Mouse (Mus musculus) erythroblast, adult 5-6 weeks (primary cell): ENCODE measurements around the gene Gramd1b. TPM values are rescaled to one million over a fixed set of nuclear protein-coding genes. Genes with fewer than 3 reads are reported as not detected.

ENCODE experiments used
- ATAC-seq: replicated peaks from 2 replicates; pipeline ENCODE4 v1.8.0; 2016; ENCODE audit warnings: moderate number of reproducible peaks, mild to moderate bottlenecking, moderate TSS enrichment, inconsistent platforms; ENCODE audit not compliant: poor library complexity, low FRiP score, severe bottlenecking
- total RNA-seq, 2 experiments: library from RNA; stranded (forward) in 1 of 2; stranded (reverse) in 1 of 2; fragments of 150-400 nt in 1 of 2; fragments of 200-764, 138-1000 nt in 1 of 2; gene quantifications; 2 replicates each; pipeline versions ENCODE4 v1.2.3 to v1.2.4; 2015 to 2017; ENCODE audit warnings: low replicate concordance in 2 of 2

Gramd1b gene
- total RNA-seq, 2 experiments from 2014 or later = 5.5 to 22.1 TPM

DNA sequence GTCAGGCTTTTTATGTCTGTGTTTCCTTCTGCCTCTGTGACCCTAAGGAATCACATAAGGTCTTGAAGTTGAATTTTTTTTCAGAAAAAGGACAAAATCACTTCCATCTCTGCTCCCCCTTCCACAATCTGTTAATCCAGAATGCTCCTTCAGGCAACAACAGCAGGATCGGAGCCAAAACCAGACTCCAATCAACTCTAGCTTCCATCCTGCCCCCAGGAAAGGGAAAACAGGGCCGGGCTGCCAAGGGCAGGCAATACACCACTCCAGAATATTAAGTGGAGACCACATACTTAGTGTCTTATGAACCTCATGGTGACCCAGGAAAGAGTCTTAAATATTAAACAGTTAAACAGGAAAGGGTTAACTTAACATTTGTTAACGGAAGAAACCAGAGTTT, 148.7 kb downstream of the Gramd1b start:
- ATAC-seq = no peak

DNA sequence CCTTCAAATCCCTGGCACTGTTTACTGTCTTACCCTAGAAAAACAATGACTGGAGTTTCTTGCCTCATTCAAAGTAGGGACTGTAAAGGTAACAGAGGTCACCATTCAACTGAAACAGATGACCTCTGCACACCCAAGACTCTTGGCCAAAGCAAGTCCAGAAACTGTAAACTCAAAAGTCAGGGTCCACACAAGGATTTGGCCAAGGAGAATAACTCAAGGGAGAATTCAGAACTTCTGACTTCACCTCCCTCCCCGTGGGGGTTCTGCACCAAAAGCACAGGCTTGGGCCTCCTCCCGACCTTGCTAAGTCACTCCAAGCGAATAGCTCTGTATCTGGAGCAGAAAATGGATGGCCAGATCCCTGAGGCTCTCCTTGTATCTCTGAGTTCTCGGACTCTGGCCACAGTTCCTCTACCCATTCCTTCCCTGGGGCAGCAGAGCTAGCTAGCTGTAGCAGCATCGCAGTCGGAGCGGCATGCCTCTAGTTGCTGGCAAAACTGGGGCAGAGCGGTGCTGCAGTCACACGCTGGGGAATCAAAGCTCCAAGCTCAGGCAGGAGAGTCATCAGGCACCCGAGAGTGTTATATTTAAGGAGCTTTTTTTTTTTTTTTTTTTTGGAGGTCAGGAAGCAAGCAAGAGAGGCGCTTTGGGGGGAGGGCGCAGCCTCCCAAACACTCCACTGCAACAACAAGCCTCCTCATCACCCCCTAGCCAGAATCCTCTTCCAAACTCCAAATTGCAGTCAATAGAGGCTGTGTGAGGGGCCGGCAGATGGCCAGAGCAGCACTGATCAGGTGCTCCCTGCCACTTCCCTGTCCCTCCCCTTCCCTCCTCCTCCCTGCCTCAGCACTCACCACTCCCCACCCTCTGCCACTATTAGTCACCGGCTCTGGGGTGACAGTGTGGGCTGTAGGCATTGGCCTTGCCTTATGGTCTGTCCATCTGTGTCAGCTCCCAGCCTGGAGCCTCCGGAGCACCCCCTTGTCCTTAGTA, 149.5 kb downstream of the Gramd1b start:
- no peak for ATAC-seq

DNA sequence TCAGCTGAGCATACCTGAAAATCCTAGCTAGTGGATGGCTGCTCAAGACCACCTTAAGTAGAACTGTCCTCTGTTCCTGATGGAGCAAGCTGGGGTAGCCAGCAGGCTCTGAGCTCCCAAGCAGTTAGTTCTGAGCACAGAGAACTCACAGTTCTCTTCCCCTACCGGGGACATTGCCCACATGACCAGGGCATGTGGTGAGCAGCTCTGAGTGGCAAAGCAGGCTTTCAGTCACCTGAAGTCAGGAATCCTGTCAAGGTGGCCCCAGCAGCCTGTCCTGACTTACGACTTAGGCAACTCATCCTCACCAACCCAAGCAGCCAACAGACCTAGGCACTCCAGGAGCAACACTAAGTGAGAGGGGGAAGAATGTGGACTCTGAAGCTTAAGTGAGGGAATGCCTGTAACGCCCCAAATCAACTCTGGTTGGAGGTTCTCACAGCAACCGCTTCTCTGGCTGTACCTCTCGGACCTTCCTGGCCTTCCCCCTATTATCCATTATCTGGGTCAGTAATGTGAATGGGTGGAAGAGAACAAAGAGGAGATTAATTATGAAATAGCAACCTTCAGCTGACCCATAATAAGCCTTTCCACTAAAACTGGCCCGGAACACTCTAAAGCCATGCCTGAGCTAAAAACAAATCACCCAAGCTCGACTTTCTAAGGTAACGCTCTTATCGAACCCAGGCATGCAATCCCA, 154.3 kb downstream of the Gramd1b start:
- ATAC-seq = no peak

DNA sequence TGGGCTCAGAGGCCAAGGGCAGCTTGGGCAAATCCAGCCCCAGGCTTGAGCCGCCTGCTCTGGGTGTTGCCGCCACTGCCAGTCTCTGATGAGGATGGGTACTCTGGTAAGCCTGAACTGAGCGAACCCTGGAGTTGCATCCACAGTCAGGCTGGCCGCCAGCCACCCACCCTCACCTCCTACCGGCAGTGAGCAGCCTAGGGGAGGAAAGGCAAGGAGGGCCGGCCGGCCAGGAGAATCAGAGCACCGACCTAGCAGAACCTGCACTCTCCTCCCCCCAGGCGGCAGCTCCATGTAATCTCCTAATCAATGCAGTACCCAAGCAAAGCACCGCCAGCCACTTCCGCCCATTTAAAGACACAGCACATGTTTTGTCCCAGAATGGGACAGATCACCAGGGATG, 155.0 kb downstream of the Gramd1b start:
- ATAC-seq = no peak

DNA sequence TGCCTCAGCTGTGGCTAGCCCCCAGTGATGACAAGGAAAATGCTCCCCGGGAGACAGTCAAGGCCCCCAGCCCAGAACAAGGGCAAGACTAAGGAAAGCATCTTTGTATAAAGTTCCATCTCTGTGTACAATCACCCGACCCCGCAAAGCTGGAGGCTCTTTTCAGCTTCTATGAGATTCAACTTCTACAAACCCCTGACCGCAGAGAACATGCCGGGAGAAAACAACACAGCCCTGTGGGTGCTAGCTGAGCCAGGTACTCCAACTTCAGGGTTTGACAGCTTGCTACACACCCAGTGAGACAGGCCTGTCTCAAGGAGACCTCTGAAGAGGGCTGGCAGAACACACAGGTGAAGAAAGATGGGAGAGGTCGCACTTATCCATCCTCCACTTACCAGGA, 155.7 kb downstream of the Gramd1b start:
- no peak for ATAC-seq

DNA sequence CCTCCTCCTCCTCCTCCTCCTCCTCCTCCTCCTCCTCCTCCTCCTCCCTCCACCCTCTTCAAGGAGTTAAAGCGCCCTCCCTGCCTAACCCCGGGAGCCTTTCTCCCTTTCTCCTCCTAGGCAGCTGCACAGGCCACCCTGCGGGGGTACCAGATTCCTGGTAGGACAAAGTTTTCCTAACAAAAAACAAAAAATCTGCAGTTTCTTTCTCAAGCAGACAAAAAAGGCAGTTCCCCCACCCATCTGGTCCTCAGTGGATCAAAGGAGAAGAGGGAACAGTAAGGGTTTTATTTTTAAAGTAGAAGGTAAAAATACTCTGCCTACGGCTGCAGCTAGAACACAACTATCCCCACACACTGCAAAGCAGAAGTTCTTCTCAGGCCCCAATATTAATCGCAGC, 156.2 kb downstream of the Gramd1b start:
- ATAC-seq = no peak

DNA sequence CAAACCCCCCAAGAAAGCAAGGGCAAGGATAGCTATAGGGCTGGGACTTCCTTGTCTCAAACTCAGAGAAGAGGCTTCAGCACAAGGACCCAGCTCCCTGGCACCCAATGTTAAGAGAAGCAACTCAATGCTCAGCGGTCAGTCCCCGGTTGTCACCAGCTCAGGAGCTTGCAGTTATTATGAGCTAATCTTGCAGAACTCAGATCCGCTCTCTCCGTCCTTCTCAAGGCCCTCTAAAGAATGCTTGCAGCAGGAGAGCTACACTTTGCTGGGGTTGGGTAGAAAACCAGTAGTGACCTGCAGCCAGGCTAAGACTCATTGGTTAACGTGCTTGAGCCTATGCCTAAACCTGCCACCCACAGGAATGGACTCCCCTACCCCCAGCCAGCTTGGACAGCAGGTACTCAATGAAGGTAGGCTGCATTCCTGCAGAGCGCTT, 156.6 kb downstream of the Gramd1b start:
- ATAC-seq = no peak

DNA sequence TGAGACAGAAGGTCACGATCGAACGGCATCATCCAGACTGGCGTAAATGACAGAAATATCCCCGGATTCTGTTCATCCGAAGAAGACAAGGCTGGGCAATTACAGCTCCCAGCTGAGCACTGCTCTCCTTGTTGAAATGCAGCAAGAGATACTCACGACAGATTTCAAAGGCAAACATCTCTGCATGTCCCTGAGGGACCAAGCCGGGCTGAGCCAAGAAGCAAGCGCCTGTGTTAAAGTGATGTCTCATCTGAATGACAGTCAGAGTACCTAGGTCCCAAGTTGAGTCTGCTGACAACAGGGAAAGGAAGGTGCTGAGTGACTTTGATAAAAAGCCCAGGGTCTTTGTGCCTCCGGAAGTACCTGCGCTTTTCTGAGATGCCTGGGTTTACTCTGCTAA, 157.1 kb downstream of the Gramd1b start:
- no peak for ATAC-seq

DNA sequence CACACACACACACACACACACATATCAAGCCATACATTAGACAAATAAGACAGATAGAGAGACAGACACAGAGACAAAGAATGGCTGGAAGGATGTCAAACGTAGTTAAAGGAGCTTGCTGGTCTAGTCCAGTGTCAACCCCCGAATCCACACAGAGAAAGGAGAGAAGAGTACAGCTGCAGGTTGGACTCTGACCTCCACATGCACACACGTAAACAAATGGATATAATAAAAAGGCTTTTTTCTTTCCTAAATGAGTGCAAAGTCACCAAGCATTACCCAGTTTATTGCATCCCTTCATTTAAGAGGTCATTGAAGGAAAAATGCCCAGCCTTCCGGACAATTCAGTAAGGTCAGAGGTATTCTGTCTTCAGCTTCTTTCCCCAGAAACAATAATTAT, 161.0 kb downstream of the Gramd1b start:
- no peak for ATAC-seq

DNA sequence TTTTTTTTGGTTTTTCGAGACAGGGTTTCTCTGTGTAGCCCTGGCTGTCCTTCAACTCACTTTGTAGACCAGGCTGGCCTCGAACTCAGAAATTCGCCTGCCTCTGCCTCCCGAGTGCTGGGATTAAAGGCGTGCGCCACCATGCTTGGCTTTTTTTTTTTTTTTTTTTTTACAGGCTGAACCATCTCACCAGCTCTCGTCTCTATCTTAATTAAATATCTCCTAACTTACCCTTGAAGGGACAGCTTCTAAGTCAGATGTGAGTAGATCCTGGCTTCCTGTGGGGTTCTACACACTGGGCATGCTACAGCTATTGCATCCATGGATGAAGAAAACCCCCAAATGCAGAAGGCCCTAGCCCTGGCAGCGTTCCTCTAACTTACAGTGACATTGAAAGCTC, 164.4 kb downstream of the Gramd1b start:
- ATAC-seq = no peak

DNA sequence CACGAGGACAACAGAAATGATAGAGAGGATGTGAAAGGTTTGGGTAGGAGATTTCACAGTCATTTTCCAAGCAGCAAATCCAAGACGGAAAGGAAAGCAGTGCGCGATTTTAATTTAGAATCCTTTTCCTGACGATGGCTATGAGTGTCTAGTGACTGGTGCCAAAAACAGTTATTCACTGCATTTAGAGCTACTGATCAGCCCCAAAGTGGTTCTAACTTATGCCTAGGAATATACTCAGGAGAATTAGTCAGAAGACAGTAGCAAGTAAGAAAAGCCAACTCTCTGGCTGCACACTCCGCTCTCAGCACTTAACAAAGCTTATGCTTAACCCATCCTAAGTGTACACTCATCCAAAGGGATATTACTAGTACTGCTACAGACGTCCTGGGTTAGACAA, 166.9 kb downstream of the Gramd1b start:
- ATAC-seq = no peak

DNA sequence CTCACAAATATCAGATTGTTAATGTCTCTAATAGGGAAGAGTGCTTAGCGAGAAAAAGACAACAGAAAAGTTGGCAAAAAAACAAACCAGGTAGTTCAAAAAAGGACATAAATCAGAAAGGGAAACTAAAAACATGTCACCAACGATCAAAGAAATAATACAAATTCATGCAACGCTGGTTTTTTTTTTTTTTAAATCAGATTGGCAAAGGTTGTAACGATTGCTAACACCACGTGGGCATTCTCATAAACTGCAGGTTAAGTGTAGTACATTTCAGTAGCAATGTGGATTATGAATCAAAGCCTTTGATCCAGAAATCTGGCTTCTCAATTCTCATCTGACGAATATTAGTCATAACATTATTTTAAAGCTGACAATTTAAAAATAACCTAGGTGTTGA, 169.2 kb downstream of the Gramd1b start:
- ATAC-seq = no peak

DNA sequence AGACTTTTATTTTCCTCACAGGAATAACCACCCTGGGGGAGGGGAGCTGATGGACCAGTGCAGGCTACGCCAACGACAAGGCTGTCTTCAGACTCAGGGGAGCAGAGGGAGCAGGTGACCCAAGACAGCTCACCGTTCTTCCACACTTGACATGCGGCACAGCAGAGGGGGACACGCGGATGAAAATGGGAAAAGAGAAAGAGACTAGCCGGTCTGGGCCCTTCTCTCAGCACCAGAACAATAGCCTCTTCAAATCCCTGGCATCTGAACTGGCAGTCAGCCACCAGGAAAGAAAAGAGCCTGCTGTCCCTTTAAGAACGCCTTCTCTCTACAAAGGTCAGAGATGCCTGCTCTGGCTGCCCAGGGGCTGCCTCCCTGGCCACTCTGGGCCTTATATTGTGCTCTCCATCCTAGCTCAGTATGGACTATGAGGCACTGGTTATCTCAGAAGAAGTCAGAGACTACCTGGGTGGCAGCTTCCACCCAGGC, 172.7 kb downstream of the Gramd1b start:
- ATAC-seq = no peak

DNA sequence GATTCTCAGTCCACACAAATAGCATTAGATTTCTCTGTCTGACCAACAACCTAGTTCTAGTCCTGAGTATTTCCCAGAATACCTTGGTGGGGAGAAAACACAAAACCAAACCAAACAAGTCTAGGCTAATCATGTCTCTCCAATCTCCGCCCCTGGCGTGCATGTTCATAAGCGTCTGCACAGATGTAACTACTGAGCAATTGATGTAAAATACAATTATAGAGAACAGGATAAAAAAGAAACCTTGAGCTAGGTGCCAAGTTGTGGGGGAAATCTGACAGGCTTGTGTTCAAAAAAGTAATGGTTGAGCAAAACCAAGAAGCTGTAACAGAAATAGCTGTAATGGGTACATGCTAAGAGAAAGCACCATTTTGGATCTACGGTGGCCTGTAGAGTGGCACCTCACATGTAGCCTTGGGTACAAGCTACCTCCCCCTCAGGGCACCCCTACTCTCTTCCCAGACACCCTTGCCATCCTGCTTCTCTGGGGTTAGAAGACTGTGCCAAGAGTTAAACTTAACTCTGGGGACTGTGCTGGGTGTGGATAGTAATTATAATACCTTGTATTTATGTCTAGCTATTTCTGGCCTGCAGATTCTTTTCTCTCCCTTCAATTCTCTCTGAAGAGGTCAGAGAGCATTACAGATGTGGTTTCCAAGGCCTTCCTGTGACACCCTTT, 174.3 kb downstream of the Gramd1b start:
- ATAC-seq = no peak

DNA sequence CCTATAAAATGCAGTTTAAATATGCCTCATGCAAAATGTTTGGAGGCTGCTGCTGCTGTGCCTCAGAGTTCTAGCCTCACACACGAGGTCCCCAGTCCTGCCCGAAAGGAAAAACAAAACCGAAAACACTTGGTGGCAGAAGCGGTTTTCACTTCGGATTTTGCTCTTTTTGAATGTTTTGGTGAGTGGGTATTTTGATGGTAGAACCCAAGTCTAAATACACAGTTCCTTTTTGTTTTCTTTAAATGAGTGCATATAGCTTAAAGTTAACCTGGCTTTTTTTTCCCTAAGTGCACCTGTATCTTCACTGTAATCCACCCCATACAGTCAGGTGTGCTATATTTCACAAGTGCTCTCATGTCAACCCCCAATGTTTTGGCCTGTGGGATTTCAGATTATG, 174.8 kb downstream of the Gramd1b start:
- ATAC-seq = no peak

DNA sequence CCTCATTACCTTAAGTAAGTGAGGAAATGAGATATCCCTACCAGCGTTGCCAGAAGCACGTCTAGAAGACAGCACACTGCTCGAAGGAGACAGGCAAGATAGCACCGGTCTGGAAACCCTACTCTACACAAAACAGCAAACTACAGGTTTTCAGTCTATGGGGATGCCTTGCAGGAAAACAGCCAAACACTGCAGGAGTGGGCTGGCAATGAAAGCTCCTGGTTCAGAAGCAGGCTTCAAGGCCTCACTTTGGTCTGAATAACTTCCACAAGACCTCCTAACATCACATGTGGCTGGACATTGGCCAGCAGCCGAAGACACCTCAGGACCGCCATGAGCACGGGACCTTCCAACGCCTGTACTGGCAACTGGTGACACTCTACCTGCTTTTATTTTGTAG, 175.8 kb downstream of the Gramd1b start:
- no peak for ATAC-seq

DNA sequence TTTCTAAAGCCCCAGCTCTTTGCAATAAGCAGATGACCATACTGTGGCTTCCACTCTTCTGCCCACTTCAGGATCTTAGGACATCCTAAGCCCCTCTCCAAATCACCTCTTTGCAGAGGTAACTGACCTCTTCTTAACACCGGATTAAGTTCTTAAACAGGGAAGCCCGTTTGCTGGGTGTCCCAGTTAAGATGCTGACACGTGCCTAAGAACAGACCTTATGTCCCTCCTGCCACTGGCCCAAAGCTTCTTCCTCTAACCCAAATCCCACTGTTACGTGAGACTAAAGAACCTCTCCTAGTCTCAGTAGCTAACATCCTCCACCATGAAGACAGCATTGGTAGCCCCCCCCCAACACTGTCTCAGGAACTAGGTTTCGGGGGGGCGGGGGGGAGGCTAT, 177.6 kb downstream of the Gramd1b start:
- no peak for ATAC-seq

DNA sequence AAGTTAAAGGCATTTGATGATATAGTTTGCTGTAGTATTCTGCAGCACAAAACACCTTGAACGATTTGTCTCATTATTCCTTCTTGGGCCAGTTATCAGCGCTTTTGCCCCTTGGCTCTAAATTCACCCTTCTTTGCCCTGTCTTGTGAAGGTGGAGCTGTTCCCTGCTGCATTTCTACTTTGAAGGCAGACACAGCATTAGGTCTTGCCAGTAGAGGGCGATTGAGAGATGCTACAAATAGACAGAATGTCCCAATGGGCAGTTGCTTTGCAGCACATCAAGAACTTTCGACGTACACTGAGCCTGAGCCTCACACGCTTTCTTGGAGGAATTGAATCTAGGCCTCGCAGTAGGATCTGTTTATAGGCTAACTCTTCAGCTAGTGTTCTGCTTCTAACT, 180.5 kb downstream of the Gramd1b start:
- no peak for ATAC-seq

DNA sequence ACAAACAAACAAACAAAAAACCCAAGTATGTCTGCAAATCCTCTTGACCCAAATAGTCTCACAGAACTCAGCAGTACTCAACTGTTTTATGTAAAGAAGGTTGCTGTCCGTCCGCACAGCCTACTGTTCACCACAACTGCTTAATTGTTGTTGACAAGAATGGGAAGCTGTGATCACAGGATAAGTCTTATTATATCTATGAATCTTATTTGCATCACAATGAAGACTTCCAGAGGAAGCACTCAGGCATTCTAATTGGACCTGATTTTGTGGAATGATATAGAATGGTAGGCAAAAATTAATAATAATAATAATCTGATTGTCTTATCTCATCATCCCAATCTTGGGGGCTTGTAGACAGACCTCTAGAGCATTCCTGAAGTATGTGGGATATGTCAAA, 181.1 kb downstream of the Gramd1b start:
- ATAC-seq = no peak

DNA sequence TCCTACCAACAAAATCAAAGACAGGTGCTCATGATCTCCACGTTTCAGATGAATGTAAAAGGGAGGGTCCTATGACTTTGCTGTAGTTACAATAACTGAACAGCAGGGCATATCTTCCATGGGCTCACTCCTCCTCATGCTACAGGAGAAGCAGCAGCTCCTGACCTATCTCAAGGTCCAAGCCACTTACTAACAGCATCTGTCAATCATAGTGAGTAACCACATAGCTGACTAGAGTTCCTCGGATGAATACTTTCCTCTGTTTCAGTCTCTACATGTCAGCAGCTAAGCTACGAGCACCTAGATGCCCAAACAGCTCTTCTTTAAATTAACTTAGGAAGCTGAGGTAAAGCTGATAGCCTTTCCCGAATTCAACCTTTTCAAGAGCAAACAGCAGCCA, 181.6 kb downstream of the Gramd1b start:
- ATAC-seq = no peak
